Mouse (Mus musculus) left cerebral cortex, postnatal 14 days (tissue): ENCODE results near the gene Gm17304. TPM values are rescaled to one million over a fixed set of nuclear protein-coding genes. Genes with fewer than 3 reads are reported as not detected.

Experiments used
- DNase-seq, 2 experiments: peaks; one replicate each; pipeline ENCODE4 v3.0.0; 2021 to 2022; ENCODE audit warnings: low spot score in 2 of 2, mixed read lengths in 1 of 2
- intact Hi-C: fragments of 180-260 bp; cut with DNase I; formaldehyde crosslinking; loops from one replicate; pipeline ENCODE4 v1.15.1; 2025
- total RNA-seq, 2 experiments: library from RNA; stranded (reverse); gene quantifications; 2 replicates each; pipeline ENCODE4 v1.2.3; 2021

The Gm17304 gene
- total RNA-seq, 2 experiments from 2014 or later, result not detected

DNA sequence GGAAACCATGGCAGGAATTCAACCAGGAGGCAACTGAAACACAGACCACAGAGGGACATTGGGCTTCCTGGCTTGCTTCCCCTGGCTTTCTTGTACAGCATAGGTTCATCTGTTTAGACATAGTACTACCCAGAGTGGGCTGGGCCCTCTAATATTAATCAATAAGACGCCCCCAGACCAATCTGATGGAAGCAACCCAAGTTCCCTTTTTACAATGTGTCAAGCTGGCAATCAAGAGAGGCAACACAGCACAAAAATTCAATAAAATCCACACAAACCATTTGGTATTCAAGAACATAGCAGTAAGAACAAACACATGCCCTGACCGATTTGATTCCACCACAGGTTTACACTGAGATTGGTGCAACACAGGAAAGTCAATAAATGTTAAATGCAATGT, 6.1 kb downstream of the Gm17304 start:
- intact Hi-C loops, result no loop called here
- no peak for DNase-seq

DNA sequence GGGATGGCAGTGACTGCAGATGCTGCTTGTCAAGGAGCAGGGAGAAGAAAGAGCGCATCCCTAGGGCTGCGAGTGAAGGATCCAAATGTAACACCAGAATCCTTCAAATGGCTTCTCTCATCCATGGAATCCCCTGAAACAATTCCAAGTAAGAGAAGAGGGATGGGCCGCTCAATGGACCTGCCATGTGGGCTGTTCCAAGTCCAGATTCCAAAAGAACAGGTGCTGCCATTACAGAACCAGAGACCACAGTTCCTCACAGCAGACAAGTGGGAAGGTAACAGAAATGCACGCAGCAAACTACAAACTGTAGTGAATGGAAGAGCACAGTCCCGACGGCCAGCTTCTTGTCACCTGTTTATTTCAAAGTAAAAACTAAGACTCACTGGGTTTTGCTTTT, 11.5 kb downstream of the Gm17304 start:
- no peak for DNase-seq
- intact Hi-C loops, result no loop called here

DNA sequence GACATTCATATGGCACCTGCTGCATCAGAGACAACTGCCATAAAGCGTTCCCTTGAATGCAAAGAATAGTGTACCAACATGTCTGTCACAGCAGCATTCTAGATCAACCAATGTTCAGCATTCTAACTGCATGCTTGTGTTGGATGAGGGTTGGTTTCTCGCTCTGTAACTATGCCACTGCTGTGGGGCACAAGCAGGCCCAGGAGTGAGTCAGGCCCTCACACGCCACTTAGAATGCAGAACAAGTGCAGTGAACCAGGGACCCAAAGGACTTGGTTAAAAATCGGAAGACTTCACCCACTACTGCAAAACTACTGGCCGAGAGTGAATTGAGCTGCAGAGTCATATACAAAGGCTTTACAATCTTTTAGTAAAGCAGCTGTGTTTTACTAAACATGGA, 13.3 kb downstream of the Gm17304 start:
- DNase-seq, result no peak
- intact Hi-C loops, result no loop called here

DNA sequence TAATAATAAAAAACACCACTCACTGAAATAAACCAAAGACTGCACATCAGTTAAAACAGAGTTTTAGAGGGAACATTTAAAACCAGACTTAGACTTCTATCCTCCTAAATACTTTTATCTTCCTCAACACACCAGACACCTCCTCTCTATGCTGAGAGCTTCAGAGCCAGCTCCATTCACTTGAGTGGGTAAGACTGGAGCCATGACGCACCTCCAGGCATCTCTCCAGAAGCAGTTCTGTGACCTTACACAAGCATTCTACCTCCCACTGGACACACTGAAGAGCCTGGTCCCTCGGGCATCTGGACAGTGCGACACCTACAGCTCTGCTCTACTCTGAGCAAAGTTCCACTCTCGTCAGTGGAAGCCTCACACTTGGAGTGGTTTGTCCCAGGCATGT, 14.4 kb downstream of the Gm17304 start:
- intact Hi-C loops, result no loop called here
- no peak for DNase-seq

DNA sequence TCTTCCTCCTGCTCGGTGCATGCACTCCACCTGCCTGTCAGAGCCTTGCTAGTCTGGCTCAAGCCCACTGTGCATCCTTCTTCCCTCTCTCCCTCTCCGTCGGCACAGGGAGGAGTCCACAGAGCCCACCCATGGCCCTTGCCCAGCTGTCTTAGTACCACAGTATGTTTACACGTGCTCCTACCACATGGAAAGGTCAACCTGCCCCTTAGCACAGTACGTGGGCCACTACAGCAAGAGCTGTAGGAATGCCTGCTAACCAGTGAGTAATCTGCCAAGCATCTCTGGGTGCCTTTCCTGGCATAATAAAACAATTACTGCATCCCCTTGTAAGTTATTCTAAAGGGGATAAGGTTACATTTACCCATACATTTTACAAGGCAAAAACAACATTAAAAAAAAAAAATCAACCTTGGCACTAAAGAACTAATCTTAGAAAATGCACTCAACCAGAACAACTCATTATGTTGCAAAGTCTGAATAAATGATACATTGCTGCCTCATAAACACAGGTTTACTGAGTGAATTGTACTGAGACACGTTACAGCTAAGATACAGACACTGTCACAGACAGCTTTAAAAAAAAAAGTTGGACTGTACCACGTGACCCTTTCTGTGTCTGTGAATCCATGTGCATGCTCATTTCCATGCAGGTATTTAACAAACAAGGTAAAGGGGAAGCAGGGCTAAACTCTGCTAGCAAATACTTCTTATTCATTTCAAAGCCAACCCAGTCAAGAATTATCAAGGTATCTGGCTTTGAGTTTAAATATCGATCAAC, 19.7 kb downstream of the Gm17304 start:
- intact Hi-C loops, result no loop called here

DNA sequence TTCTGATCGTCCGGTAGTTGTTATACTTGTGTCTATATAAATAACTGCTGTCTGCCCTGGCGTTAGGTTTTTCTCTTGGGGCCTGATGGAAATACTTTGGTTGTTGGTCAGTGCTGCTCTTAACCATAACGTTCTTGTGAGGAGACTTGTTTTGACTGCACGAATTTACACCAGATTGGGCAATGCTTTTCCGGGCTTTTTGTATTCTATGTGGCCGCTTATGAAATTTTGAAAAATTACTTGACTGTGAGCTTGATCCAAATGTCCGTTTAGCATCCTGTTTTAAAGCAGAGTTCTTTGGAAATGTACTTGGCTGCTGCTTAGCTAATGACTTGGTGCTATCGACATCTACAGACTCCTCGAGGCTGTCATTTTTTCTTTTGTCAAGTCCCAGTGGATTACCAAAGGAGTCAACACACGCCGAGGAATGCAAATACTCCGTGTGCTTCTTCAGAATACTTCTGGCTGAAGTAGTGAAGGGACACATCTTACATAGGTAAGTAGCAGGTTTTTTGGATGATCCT, 27.6 kb downstream of the Gm17304 start:
- intact Hi-C loops, result no loop called here
- DNase-seq, result no peak

More for the DNA sequence above, 19.7 kb downstream of the Gm17304 start:
- DNase-seq, result no peak

DNA sequence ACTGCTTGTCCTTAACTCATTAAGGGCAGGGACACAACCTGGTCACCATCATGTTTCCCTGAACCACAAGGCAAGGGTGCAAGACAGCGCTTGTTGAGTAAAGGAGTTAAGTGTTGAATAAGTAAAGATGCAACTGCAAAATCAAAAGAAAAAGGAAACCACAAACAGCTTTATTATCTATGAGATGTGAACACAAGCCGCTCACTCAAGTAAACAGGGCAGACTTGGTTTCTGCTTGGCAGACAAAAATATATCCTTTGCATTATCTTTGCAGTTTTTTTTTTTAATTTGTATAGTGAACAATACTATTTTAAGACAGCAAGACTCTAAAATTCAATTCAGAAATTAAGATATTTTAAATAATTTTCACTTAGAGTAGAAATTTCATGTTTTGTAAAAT, 30.7 kb downstream of the Gm17304 start:
- intact Hi-C loops, result no loop called here

DNA sequence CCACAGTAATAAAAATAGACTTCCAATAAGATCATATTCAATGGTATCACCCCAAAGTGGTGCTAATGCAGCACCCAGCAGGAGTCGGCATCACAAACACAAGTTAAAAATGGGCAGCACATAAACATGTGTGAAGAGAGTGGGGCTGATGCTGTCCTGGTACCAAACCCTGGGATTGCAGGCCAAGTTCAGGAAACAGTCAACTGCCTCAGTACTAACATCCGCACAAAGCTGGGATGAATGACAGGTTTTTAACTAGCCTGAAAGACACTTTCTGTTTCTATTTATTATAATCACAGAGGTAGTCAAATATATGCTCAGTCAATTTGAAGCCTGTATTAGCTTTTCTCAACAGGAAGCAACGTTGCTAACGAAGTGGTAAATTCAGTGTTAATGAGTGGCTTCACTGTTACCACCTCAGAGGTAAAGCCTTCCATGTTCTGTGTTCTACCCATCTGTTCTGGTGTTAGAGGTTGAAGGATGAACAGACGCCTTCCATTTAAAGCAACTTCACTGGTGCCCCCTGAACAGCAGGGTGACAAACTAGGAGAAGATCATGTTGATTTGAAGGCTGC, 31.4 kb downstream of the Gm17304 start:
- DNase-seq, result no peak

More for the DNA sequence above, 30.7 kb downstream of the Gm17304 start:
- DNase-seq, result no peak

DNA sequence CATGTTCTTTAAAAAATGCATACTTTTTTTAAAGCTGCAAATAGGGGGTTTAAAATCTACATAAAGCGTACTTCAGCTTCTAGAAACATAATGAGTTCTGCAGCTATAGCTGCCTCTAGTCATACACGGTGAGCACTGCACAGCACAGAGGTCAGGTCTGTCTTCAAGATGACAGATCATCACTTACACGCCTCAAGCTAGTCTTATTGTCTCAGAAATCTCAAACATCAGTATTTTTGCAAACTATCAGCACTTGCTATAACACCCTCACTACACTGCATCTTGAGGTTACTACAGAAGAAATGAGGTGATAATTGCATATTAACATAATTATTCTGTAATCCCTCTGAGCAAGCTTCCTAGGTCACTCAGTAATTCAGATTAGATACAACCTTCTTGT, 33.0 kb downstream of the Gm17304 start:
- no peak for DNase-seq
- intact Hi-C loops, result no loop called here

More for the DNA sequence above, 31.4 kb downstream of the Gm17304 start:
- intact Hi-C loops, result no loop called here

DNA sequence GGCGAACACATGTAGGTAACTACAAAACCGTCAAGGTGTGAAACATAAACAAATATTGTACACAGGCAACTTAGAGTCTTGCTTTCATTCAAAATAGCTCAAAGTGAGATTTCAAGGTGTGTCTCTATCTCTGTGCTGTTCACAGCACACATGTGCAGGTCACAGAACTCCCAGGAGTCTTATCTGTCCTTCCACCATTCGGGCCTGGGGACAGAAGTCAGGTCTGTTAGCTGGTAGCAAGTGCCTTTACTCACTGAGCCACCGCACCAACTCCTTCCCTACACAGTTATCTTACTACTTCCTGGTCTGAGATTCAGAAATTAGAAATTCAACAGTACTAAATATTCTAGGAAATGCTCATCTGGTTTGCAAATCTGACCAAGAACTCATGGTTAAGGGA, 34.5 kb downstream of the Gm17304 start:
- DNase-seq, result no peak
- intact Hi-C loops, result no loop called here

DNA sequence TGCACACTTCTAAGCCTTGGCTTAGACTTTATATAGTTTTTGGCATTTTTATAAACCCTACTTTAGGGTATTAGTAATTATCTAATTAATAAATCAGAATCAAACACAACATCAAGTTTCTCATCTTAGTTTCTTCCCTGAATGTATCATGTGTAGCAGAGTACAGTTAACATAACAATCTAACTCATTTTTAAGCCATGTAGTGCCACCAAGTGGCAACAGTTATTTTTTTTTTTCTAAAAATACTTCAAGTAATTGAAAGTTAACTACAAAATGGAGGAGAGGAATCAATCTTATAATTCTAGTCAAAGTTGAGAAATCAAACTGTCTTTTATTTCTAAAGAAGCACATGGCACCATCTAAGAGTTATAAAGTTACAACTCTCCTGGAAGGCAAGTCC, 40.5 kb downstream of the Gm17304 start:
- intact Hi-C loops, result loop anchor here (5.0 kb wide), 1 partner anchor 187 kb away; no protein-coding TSS in a partner anchor
- peak in 1 of 2 experiments; percentile 13 for DNase-seq

DNA sequence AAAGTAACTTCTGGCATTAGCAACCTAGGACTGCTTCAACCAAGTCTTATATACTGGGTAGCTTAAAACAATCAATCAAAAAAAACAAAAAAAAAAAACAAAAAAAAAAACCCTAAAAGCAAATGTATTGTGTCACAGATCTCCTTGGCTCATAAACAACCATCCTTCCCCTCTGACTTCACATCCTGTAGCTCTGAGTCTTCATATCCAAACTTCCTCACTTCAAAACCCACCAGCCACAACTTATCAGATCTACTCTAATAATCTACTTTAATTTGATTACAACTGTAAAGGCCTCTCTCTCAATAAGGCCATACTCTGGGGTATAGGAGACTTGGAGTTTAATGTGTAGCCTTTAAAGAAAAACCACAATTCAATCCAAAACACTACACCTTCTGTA, 41.1 kb downstream of the Gm17304 start:
- no peak for DNase-seq
- intact Hi-C loops, result loop anchor here (5.0 kb wide), 1 partner anchor 188 kb away; no protein-coding TSS in a partner anchor

DNA sequence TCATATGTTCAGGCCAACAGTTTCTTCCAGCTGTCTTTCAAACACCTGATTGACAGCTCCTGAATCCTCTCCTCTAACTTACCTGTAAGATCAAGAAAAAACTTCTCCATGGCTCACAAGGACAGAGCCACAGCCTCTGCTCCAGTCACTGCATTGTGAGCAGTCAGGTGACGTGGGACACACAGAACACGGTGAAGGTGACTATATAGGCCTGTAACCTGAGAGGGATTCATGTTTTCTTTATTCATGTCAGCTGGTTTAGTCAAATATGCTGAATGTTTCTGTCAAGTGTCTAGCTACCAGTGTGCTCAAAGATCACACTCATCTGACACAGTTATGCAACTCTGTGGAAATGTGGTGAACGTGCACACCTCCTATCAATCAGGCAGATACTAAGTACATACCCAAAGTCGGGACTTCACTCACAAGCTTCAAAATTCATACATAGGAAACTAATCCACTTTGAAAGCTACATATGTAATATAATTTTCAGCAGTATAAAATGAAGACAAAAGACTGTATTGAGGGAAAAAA, 43.4 kb downstream of the Gm17304 start:
- no peak for DNase-seq
- intact Hi-C loops, result no loop called here

DNA sequence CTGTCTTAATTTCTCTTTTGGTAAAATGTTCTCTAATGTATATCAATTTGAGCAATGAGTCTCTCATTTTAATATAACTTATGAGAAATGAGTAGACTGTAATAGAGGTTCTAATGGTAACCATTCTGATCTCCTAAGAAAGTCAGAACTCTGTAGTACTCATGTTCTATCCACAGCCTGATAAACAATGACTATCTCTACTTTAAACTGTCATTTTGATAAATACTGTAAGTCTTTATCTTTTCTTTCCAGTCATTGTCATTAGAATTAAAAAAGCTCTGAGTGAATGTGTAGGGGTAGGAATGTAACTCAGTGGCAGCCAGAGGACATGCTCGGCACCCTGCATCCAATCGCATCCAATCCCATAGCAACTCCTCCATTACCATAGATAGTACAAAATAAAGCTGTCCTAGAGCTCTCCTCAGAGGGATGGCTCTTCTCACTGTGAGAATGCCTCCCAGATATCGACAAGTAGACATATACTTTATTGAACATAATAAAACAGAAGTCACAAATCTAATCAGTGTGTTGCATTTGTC, 44.0 kb downstream of the Gm17304 start:
- intact Hi-C loops, result no loop called here
- DNase-seq, result no peak

Other genes with a start within 250 kb of the Gm17304 start
- gene Barhl2, start 150.9 kb upstream of the Gm17304 start, total RNA-seq, result under 1 TPM; 0.35 to 0.93 TPM
- 10 to 100 TPM; 85.2 to 87.0 TPM for gene Zfp644, start 88.2 kb downstream of the Gm17304 start, total RNA-seq